Mouse (Mus musculus) ES-E14 (cell line): ENCODE data around the gene Slf2. TPM values are rescaled to one million over a fixed set of nuclear protein-coding genes. Genes with fewer than 3 reads are reported as not detected.

Experiments used
- DNase-seq: peaks from one replicate; pipeline ENCODE4 v3.0.0-alpha.2; 2013; ENCODE audit warnings: low read depth, low spot score
- H3K27ac ChIP-seq: 2 replicates; pipeline ENCODE4 v1.5.1; 2012; ENCODE audit warnings: low read depth, mild to moderate bottlenecking, low read length, moderate library complexity, mixed read lengths; ENCODE audit not compliant: poor library complexity, insufficient read depth, severe bottlenecking
- H3K36me3 ChIP-seq: 2 replicates; pipeline ENCODE4 v1.6.1; 2012; ENCODE audit warnings: mild to moderate bottlenecking, low read length, moderate library complexity, mixed read lengths; ENCODE audit not compliant: control insufficient read depth, poor library complexity, insufficient read depth, severe bottlenecking
- H3K4me1 ChIP-seq, 2 experiments: fragments of 150-350 bp in 1 of 2; sonication (generic) in 1 of 2; 2 replicates each; pipeline ENCODE4 v1.6.1; 2012; ENCODE audit warnings: low read length in 2 of 2, mild to moderate bottlenecking in 1 of 2, mixed read lengths in 1 of 2; ENCODE audit not compliant: control insufficient read depth in 2 of 2, insufficient read depth in 2 of 2, poor library complexity in 1 of 2
- H3K4me3 ChIP-seq, 2 experiments: fragments of 150-350 bp in 1 of 2; sonication (generic) in 1 of 2; 2 replicates each; pipeline ENCODE4 v1.5.1; 2012; ENCODE audit warnings: low read length in 2 of 2, low read depth in 1 of 2, mild to moderate bottlenecking in 1 of 2, mixed read lengths in 1 of 2; ENCODE audit not compliant: insufficient read depth in 1 of 2, poor library complexity in 1 of 2, severe bottlenecking in 1 of 2
- H3K9ac ChIP-seq: 2 replicates; pipeline ENCODE4 v1.6.1; 2012; ENCODE audit warnings: low read depth, mild to moderate bottlenecking, low read length, mixed read lengths; ENCODE audit not compliant: poor library complexity, insufficient read depth, severe bottlenecking
- H3K9me3 ChIP-seq: fragments of 150-350 bp; sonication (generic); 2 replicates; pipeline ENCODE4 v1.6.1; 2012; ENCODE audit warnings: low read depth, mild to moderate bottlenecking, low read length; ENCODE audit not compliant: control insufficient read depth, insufficient read depth
- CHD2 ChIP-seq: IDR thresholded peaks from 2 replicates; pipeline ENCODE4 v1.6.1; 2014; ENCODE audit warnings: mild to moderate bottlenecking, low read depth, low read length, inconsistent platforms
- HCFC1 ChIP-seq: IDR thresholded peaks from 2 replicates; pipeline ENCODE4 v1.6.1; 2012; ENCODE audit warnings: low read length, inconsistent platforms, borderline replicate concordance; ENCODE audit not compliant: insufficient read depth
- MAFK ChIP-seq: IDR thresholded peaks from 2 replicates; pipeline ENCODE4 v1.6.1; 2014; ENCODE audit warnings: mild to moderate bottlenecking, low read depth, low read length, inconsistent platforms; ENCODE audit not compliant: insufficient read depth
- ZC3H11A ChIP-seq: IDR thresholded peaks from 2 replicates; pipeline ENCODE4 v1.6.1; 2012; ENCODE audit warnings: low read depth, mild to moderate bottlenecking, inconsistent platforms, low read length, borderline replicate concordance
- ZNF384 ChIP-seq: IDR thresholded peaks from 2 replicates; pipeline ENCODE4 v1.6.1; 2012; ENCODE audit warnings: low read depth, low read length, inconsistent platforms
- in situ Hi-C, 2 experiments: fragments of 600-800 bp; cut with MboI; formaldehyde crosslinking; loops; one replicate each; pipeline ENCODE4 v1.15.1; 2025; ENCODE audit warnings: low sequenced_read_pairs in 2 of 2, inconsistent platforms in 1 of 2; ENCODE audit not compliant: unreplicated experiment in 2 of 2
- total RNA-seq: library from RNA; depleted of rRNA; stranded (reverse); fragments of 300-350 nt; gene quantifications from 2 replicates; pipeline ENCODE4 v1.2.3, GENCODE M21; 2012

The Slf2 gene
- total RNA-seq, 1 experiment: 48.3 TPM

- H3K4me1 ChIP-seq: peaks cover 5 to 14% of the 10 kb centered on the region in 2 experiments; a peak in 2 of 4 replicates
- no peak for TF ChIP-seq CHD2
- no peak for TF ChIP-seq MAFK
- no peak for TF ChIP-seq HCFC1
- TF ChIP-seq ZC3H11A: no peak
- TF ChIP-seq ZNF384: no peak
- peaks cover 47% of the 10 kb centered on the region for H3K36me3 ChIP-seq
- peak overlapping the region; percentile 80; the same call in 1 of the 2 replicates for H3K27ac ChIP-seq
- in situ Hi-C loops: no loop called here
- no peak for DNase-seq
- H3K9ac ChIP-seq: peak overlapping the region; percentile 97
- H3K9me3 ChIP-seq: no peaks in the 10 kb centered on the region
- H3K4me3 ChIP-seq: peak overlapping the region; percentile 94 to 96
Observed at GRCm38 (mm10) chr19:45007021-45007420, 76.1 kb downstream of the Slf2 start.

GRCm38 (mm10) chr19:45007425-45008191 is 76.7 kb downstream of the Slf2 start:
- peaks cover 50% of the 10 kb centered on the region for H3K36me3 ChIP-seq
- H3K9me3 ChIP-seq: no peaks in the 10 kb centered on the region
- H3K4me1 ChIP-seq: peaks cover 6 to 14% of the 10 kb centered on the region in 2 experiments; a peak in 2 of 4 replicates
- no peak overlapping the region for H3K27ac ChIP-seq
- in situ Hi-C loops: no loop called here
- peak overlapping the region; percentile 94 to 96 for H3K4me3 ChIP-seq
- peak overlapping the region; percentile 97; the same call in 1 of the 2 replicates for H3K9ac ChIP-seq
- TF ChIP-seq ZC3H11A (no peak), MAFK (no peak), ZNF384 (no peak), CHD2 (no peak), HCFC1 (no peak)
- DNase-seq: no peak

GRCm38 (mm10) chr19:45010646-45011045 is 79.7 kb downstream of the Slf2 start:
- Histone ChIP-seq H3K4me3 (no peak overlapping the region), H3K36me3 (peaks cover 41% of the 10 kb centered on the region), H3K9me3 (no peaks in the 10 kb centered on the region), H3K27ac (no peak overlapping the region), H3K9ac (no peak overlapping the region), H3K4me1 (peaks cover 18 to 19% of the 10 kb centered on the region in 2 experiments; a peak in 3 of 4 replicates)
- in situ Hi-C loops: no loop called here
- TF ChIP-seq MAFK (no peak), ZC3H11A (no peak), ZNF384 (no peak), HCFC1 (no peak), CHD2 (no peak)
- no peak for DNase-seq

GRCm38 (mm10) chr19:45012219-45012618 is 81.3 kb downstream of the Slf2 start:
- H3K36me3 ChIP-seq: peaks cover 41% of the 10 kb centered on the region
- TF ChIP-seq CHD2 (no peak), MAFK (no peak), HCFC1 (no peak), ZNF384 (no peak), ZC3H11A (no peak)
- no peak for DNase-seq
- no peak overlapping the region for H3K4me3 ChIP-seq
- peaks cover 17% of the 10 kb centered on the region in 2 experiments; a peak in 3 of 4 replicates for H3K4me1 ChIP-seq
- H3K27ac ChIP-seq: no peak overlapping the region
- in situ Hi-C loops: no loop called here
- H3K9ac ChIP-seq: no peak overlapping the region
- H3K9me3 ChIP-seq: no peaks in the 10 kb centered on the region
